Mouse (Mus musculus): ENCODE measurements around the gene Ptprd. TPM values are rescaled to one million over a fixed set of nuclear protein-coding genes. Genes with fewer than 3 reads are reported as not detected.

The Ptprd gene
- total and polyA plus RNA-seq, 3 experiments = not detected

GRCm38 (mm10) chr4:76525281-76525680 is 1686.5 kb downstream of the Ptprd start:
- Histone ChIP-seq H3K36me3 (ENCODE audit: control insufficient read depth in 1 of 2, insufficient read depth in 2 of 2, low read length in 2 of 2) (no peaks in the 10 kb centered on the region), H3K9ac (ENCODE audit: control insufficient read depth, low read depth, low read length, poor library complexity, severe bottlenecking) (no peak overlapping the region), H3K79me2 (ENCODE audit: control insufficient read depth, insufficient read depth, low read length, poor library complexity) (no peaks in the 10 kb centered on the region), H3K9me3 (replicated peaks; ENCODE audit: insufficient read depth, low read length) (no peaks in the 10 kb centered on the region), H3K27me3 (ENCODE audit: control insufficient read depth in 1 of 2, insufficient read depth in 2 of 2, low read length in 2 of 2) (no peaks in the 10 kb centered on the region), H3K27ac (ENCODE audit: control insufficient read depth, low read depth, low read length) (no peak overlapping the region), H3K4me3 (ENCODE audit: control insufficient read depth in 1 of 2, insufficient read depth in 1 of 2, low read depth in 2 of 2, low read length in 2 of 2) (no peak overlapping the region), H3K4me1 (ENCODE audit: control insufficient read depth in 1 of 2, insufficient read depth in 2 of 2, low read length in 2 of 2) (no peaks in the 10 kb centered on the region)
- DNase-seq (ENCODE audit: low read depth, low spot score) = no peak
- TF ChIP-seq MAFK (IDR thresholded peaks at IDR 0.05; ENCODE audit: borderline replicate concordance, low read depth, low read length) (no peak), UBTF (IDR thresholded peaks at IDR 0.05; ENCODE audit: borderline replicate concordance, insufficient read depth, low read depth, low read length) (no peak), BHLHE40 (IDR thresholded peaks at IDR 0.05; ENCODE audit: borderline replicate concordance, low read depth, low read length) (no peak), MXI1 (IDR thresholded peaks at IDR 0.05; ENCODE audit: low read depth, low read length) (no peak), ELF1 (IDR thresholded peaks at IDR 0.05; ENCODE audit: low read depth, low read length) (no peak), NRF1 (IDR thresholded peaks at IDR 0.05; ENCODE audit: insufficient read depth, low read depth, low read length, poor library complexity, severe bottlenecking) (no peak), MAZ (IDR thresholded peaks at IDR 0.05; ENCODE audit: low read depth, low read length) (no peak), SIN3A (IDR thresholded peaks at IDR 0.05; ENCODE audit: low read length) (no peak), RCOR1 (IDR thresholded peaks at IDR 0.05; ENCODE audit: low read depth, low read length) (no peak), EP300 (IDR thresholded peaks at IDR 0.05; ENCODE audit: low read depth in 1 of 2, low read length in 2 of 2) (no peak), HCFC1 (IDR thresholded peaks at IDR 0.05; ENCODE audit: low read depth, low read length) (no peak), CHD2 (IDR thresholded peaks at IDR 0.05; ENCODE audit: low read length) (no peak), CTCF (IDR thresholded peaks at IDR 0.05 in 2 of 3, conservative IDR thresholded peaks at IDR 0.05 in 1 of 3; ENCODE audit: control insufficient read depth in 1 of 3, insufficient read depth in 1 of 3, low read depth in 2 of 3, low read length in 3 of 3, poor library complexity in 1 of 3, severe bottlenecking in 1 of 3) (no peak), ZNF384 (IDR thresholded peaks at IDR 0.05; ENCODE audit: low read depth, low read length) (no peak), MEF2A (IDR thresholded peaks at IDR 0.05; ENCODE audit: extremely low read depth, insufficient replicate concordance, low read depth, low read length, poor library complexity, severe bottlenecking) (no peak), GATA1 (IDR thresholded peaks at IDR 0.05; ENCODE audit: low read depth, low read length) (no peak), USF1 (IDR thresholded peaks at IDR 0.05; ENCODE audit: low read depth, low read length) (no peak), TAL1 (IDR thresholded peaks at IDR 0.05; ENCODE audit: low read length) (no peak), USF2 (IDR thresholded peaks at IDR 0.05; ENCODE audit: borderline replicate concordance in 1 of 2, insufficient read depth in 1 of 2, low read depth in 1 of 2, low read length in 2 of 2) (no peak), MYC (IDR thresholded peaks at IDR 0.05; ENCODE audit: low read depth, low read length) (no peak)

GRCm38 (mm10) chr4:76503279-76503601 is 1708.5 kb downstream of the Ptprd start:
- Histone ChIP-seq H3K4me1 (ENCODE audit: control insufficient read depth in 1 of 2, insufficient read depth in 2 of 2, low read length in 2 of 2) (no peaks in the 10 kb centered on the region), H3K9me3 (replicated peaks; ENCODE audit: insufficient read depth, low read length) (no peaks in the 10 kb centered on the region), H3K36me3 (ENCODE audit: control insufficient read depth in 1 of 2, insufficient read depth in 2 of 2, low read length in 2 of 2) (no peaks in the 10 kb centered on the region), H3K27me3 (ENCODE audit: control insufficient read depth in 1 of 2, insufficient read depth in 2 of 2, low read length in 2 of 2) (no peaks in the 10 kb centered on the region), H3K79me2 (ENCODE audit: control insufficient read depth, insufficient read depth, low read length, poor library complexity) (no peaks in the 10 kb centered on the region), H3K9ac (ENCODE audit: control insufficient read depth, low read depth, low read length, poor library complexity, severe bottlenecking) (no peak overlapping the region), H3K4me3 (ENCODE audit: control insufficient read depth in 1 of 2, insufficient read depth in 1 of 2, low read depth in 2 of 2, low read length in 2 of 2) (no peak overlapping the region), H3K27ac (ENCODE audit: control insufficient read depth, low read depth, low read length) (no peak overlapping the region)
- DNase-seq (ENCODE audit: low read depth, low spot score) = no peak
- TF ChIP-seq TAL1 (IDR thresholded peaks at IDR 0.05; ENCODE audit: low read length) (no peak), GATA1 (IDR thresholded peaks at IDR 0.05; ENCODE audit: low read depth, low read length) (no peak), MYC (IDR thresholded peaks at IDR 0.05; ENCODE audit: low read depth, low read length) (no peak), HCFC1 (IDR thresholded peaks at IDR 0.05; ENCODE audit: low read depth, low read length) (no peak), ZNF384 (IDR thresholded peaks at IDR 0.05; ENCODE audit: low read depth, low read length) (no peak), MYB (IDR thresholded peaks at IDR 0.05; ENCODE audit: low read depth, low read length) (no peak), KAT2A (conservative IDR thresholded peaks at IDR 0.05; ENCODE audit: low read depth, low read length) (no peak), EP300 (IDR thresholded peaks at IDR 0.05; ENCODE audit: low read depth in 1 of 2, low read length in 2 of 2) (no peak), E2F4 (IDR thresholded peaks at IDR 0.05; ENCODE audit: borderline replicate concordance, low read depth, low read length) (no peak), POLR2A (IDR thresholded peaks at IDR 0.05; ENCODE audit: control insufficient read depth in 1 of 2, insufficient read depth in 1 of 2, low read depth in 1 of 2, low read length in 2 of 2, poor library complexity in 1 of 2) (no peak)

All from MEL (cell line).